Mouse (Mus musculus) myocyte (in vitro differentiated cells): ENCODE results near the gene Tenm1. TPM values are rescaled to one million over a fixed set of nuclear protein-coding genes. Genes with fewer than 3 reads are reported as not detected.

ENCODE experiments used
- H3K27me3 ChIP-seq: one replicate; pipeline ENCODE4 v1.6.1; 2011; ENCODE audit not compliant: control insufficient read depth, insufficient read depth, insufficient read length
- H3K36me3 ChIP-seq: one replicate; pipeline ENCODE4 v1.6.1; 2011; ENCODE audit not compliant: control insufficient read depth, insufficient read depth
- H3K4me2 ChIP-seq: one replicate; pipeline ENCODE4 v1.6.1; 2011; ENCODE audit warnings: low read depth, control low read depth
- H3K4me3 ChIP-seq: one replicate; pipeline ENCODE4 v1.5.1; 2011; ENCODE audit warnings: mild to moderate bottlenecking, control low read depth, moderate library complexity
- H3K79me2 ChIP-seq: one replicate; pipeline ENCODE4 v1.6.1; 2011; ENCODE audit not compliant: control insufficient read depth, insufficient read depth
- H3ac ChIP-seq: one replicate; pipeline ENCODE4 v1.6.1; 2011; ENCODE audit not compliant: control insufficient read depth, insufficient read length
- CEBPB ChIP-seq: IDR thresholded peaks from 2 replicates; pipeline ENCODE4 v1.6.1; 2011; ENCODE audit warnings: mild to moderate bottlenecking, moderate library complexity; ENCODE audit not compliant: poor library complexity, insufficient read depth, severe bottlenecking
- E2F4 ChIP-seq: IDR thresholded peaks from one replicate; pipeline ENCODE4 v1.6.1; 2011; ENCODE audit warnings: mild to moderate bottlenecking, control low read depth, moderate library complexity; ENCODE audit not compliant: insufficient read depth
- MAX ChIP-seq: IDR thresholded peaks from one replicate; pipeline ENCODE4 v1.6.1; 2011; ENCODE audit warnings: low read depth, mild to moderate bottlenecking, control low read depth
- MYOD1 ChIP-seq, 3 experiments: IDR thresholded peaks; one replicate each; pipeline ENCODE4 v1.6.1; 2011; ENCODE audit warnings: control low read depth in 2 of 3, low read depth in 2 of 3, mild to moderate bottlenecking in 2 of 3, moderate library complexity in 1 of 3; ENCODE audit not compliant: insufficient read length in 2 of 3, control insufficient read depth in 1 of 3
- MYOG ChIP-seq, 3 experiments: IDR thresholded peaks; one replicate each; pipeline ENCODE4 v1.6.1; 2011; ENCODE audit warnings: control low read depth in 2 of 3, low read depth in 2 of 3, mild to moderate bottlenecking in 2 of 3; ENCODE audit not compliant: insufficient read length in 2 of 3, control insufficient read depth in 1 of 3, insufficient read depth in 1 of 3
- POLR2A ChIP-seq: IDR thresholded peaks from one replicate; pipeline ENCODE4 v1.6.1; 2011; ENCODE audit warnings: low read depth, mild to moderate bottlenecking, control low read depth, moderate library complexity; ENCODE audit not compliant: insufficient read length
- POLR2AphosphoS2 ChIP-seq: IDR thresholded peaks from one replicate; pipeline ENCODE4 v1.6.1; 2011; ENCODE audit warnings: low read depth, control low read depth; ENCODE audit not compliant: insufficient read length
- REST ChIP-seq: IDR thresholded peaks from one replicate; pipeline ENCODE4 v1.6.1; 2011; ENCODE audit warnings: mild to moderate bottlenecking, control low read depth, moderate library complexity; ENCODE audit not compliant: insufficient read depth, insufficient read length
- SRF ChIP-seq: IDR thresholded peaks from one replicate; pipeline ENCODE4 v1.6.1; 2011; ENCODE audit warnings: low read depth; ENCODE audit not compliant: control insufficient read depth, insufficient read length
- TCF12 ChIP-seq: IDR thresholded peaks from one replicate; pipeline ENCODE4 v1.6.1; 2011; ENCODE audit warnings: mild to moderate bottlenecking, control low read depth; ENCODE audit not compliant: poor library complexity, insufficient read depth, severe bottlenecking
- TCF3 ChIP-seq: IDR thresholded peaks from one replicate; pipeline ENCODE4 v1.6.1; 2011; ENCODE audit warnings: low read depth, control low read depth; ENCODE audit not compliant: insufficient read length
- USF1 ChIP-seq: IDR thresholded peaks from one replicate; pipeline ENCODE4 v1.6.1; 2011; ENCODE audit warnings: low read depth, mild to moderate bottlenecking, control low read depth, moderate library complexity
- polyA plus RNA-seq: library from polyadenylated mRNA; unstranded; fragments of >200 nt; fragmentation: generic; extraction: Trizol; gene quantifications from one replicate; pipeline ENCODE4 v1.2.1, GENCODE M21; 2012; ENCODE audit warnings: missing spikeins

The Tenm1 gene
- polyA plus RNA-seq, 1 experiment: not detected

GRCm38 (mm10) chrX:43427961-43428365, 963 bp downstream of the Tenm1 start:
- TF ChIP-seq MYOG (IDR thresholded peaks at IDR 0.05; ENCODE audit: control insufficient read depth in 1 of 3, insufficient read depth in 1 of 3, insufficient read length in 2 of 3, low read depth in 2 of 3) (no peak), SRF (no peak), MYOD1 (IDR thresholded peaks at IDR 0.05; ENCODE audit: control insufficient read depth in 1 of 3, insufficient read length in 2 of 3, low read depth in 2 of 3) (no peak), TCF12 (no peak), MAX (no peak), POLR2A (no peak), USF1 (no peak)
- H3K27me3 ChIP-seq: no peaks in the 10 kb centered on the region
- H3K36me3 ChIP-seq: no peaks in the 10 kb centered on the region
- H3K4me2 ChIP-seq: no peak overlapping the region
- H3K4me3 ChIP-seq: no peak overlapping the region
- H3K79me2 ChIP-seq: no peaks in the 10 kb centered on the region
- no peak overlapping the region for H3ac ChIP-seq

- TF ChIP-seq CEBPB (no peak), POLR2AphosphoS2 (no peak), SRF (no peak), TCF3 (no peak), MYOD1 (IDR thresholded peaks at IDR 0.05; ENCODE audit: control insufficient read depth in 1 of 3, insufficient read length in 2 of 3, low read depth in 2 of 3) (no peak), MAX (no peak), MYOG (IDR thresholded peaks at IDR 0.05; ENCODE audit: control insufficient read depth in 1 of 3, insufficient read depth in 1 of 3, insufficient read length in 2 of 3, low read depth in 2 of 3) (no peak), E2F4 (no peak), POLR2A (no peak)
- Histone ChIP-seq H3K4me3 (no peak overlapping the region), H3K27me3 (no peaks in the 10 kb centered on the region), H3ac (no peak overlapping the region), H3K36me3 (no peaks in the 10 kb centered on the region), H3K79me2 (no peaks in the 10 kb centered on the region), H3K4me2 (no peak overlapping the region)
Observed at GRCm38 (mm10) chrX:43427111-43427510, 1.8 kb downstream of the Tenm1 start.

GRCm38 (mm10) chrX:43397957-43398356, 31.0 kb downstream of the Tenm1 start:
- TF ChIP-seq MYOD1 (IDR thresholded peaks at IDR 0.05; ENCODE audit: control insufficient read depth in 1 of 3, insufficient read length in 2 of 3, low read depth in 2 of 3) (no peak), MYOG (IDR thresholded peaks at IDR 0.05; ENCODE audit: control insufficient read depth in 1 of 3, insufficient read depth in 1 of 3, insufficient read length in 2 of 3, low read depth in 2 of 3) (no peak), POLR2AphosphoS2 (no peak), USF1 (no peak), TCF12 (no peak), E2F4 (no peak), CEBPB (no peak), SRF (no peak), POLR2A (no peak), TCF3 (no peak), MAX (no peak)
- H3ac ChIP-seq: no peak overlapping the region
- no peaks in the 10 kb centered on the region for H3K36me3 ChIP-seq
- H3K27me3 ChIP-seq: no peaks in the 10 kb centered on the region
- H3K4me3 ChIP-seq: no peak overlapping the region
- H3K79me2 ChIP-seq: no peaks in the 10 kb centered on the region
- no peak overlapping the region for H3K4me2 ChIP-seq

- no peak overlapping the region for H3ac ChIP-seq
- no peaks in the 10 kb centered on the region for H3K36me3 ChIP-seq
- no peak for TF ChIP-seq TCF12
- no peak for TF ChIP-seq POLR2A
- no peak for TF ChIP-seq TCF3
- TF ChIP-seq MAX: no peak
- no peak for TF ChIP-seq REST
- no peak for TF ChIP-seq E2F4
- no peak for TF ChIP-seq POLR2AphosphoS2
- TF ChIP-seq MYOD1 (IDR thresholded peaks at IDR 0.05; ENCODE audit: control insufficient read depth in 1 of 3, insufficient read length in 2 of 3, low read depth in 2 of 3): no peak
- no peak for TF ChIP-seq MYOG (IDR thresholded peaks at IDR 0.05; ENCODE audit: control insufficient read depth in 1 of 3, insufficient read depth in 1 of 3, insufficient read length in 2 of 3, low read depth in 2 of 3)
- no peaks in the 10 kb centered on the region for H3K27me3 ChIP-seq
- H3K4me3 ChIP-seq: no peak overlapping the region
- no peaks in the 10 kb centered on the region for H3K79me2 ChIP-seq
- H3K4me2 ChIP-seq: no peak overlapping the region
Observed at GRCm38 (mm10) chrX:43388106-43388505, 40.8 kb downstream of the Tenm1 start.

GRCm38 (mm10) chrX:43372526-43372925, 56.4 kb downstream of the Tenm1 start:
- no peak for TF ChIP-seq USF1
- TF ChIP-seq REST: no peak
- TF ChIP-seq E2F4: no peak
- TF ChIP-seq SRF: no peak
- no peaks in the 10 kb centered on the region for H3K36me3 ChIP-seq
- H3K4me3 ChIP-seq: no peak overlapping the region
- no peak overlapping the region for H3K4me2 ChIP-seq
- H3K79me2 ChIP-seq: no peaks in the 10 kb centered on the region
- no peak overlapping the region for H3ac ChIP-seq
- no peaks in the 10 kb centered on the region for H3K27me3 ChIP-seq
